Mouse (Mus musculus) lung, adult 10 weeks (tissue): ENCODE data around the gene Mapk8ip2. TPM values are rescaled to one million over a fixed set of nuclear protein-coding genes. Genes with fewer than 3 reads are reported as not detected.

Experiments used
- polyA plus RNA-seq: library from polyadenylated mRNA; stranded (reverse); fragments of 350-450 nt; fragmentation: Illumina TruSeq; extraction: RNeasy Lipid Tissue Mini Kit (QIAGEN cat#74804); gene quantifications from one replicate; pipeline ENCODE4 v1.2.3, GENCODE M21; 2014; ENCODE audit warnings: low read depth, low replicate concordance; ENCODE audit not compliant: insufficient read depth

The Mapk8ip2 gene
- polyA plus RNA-seq, result not detected

DNA sequence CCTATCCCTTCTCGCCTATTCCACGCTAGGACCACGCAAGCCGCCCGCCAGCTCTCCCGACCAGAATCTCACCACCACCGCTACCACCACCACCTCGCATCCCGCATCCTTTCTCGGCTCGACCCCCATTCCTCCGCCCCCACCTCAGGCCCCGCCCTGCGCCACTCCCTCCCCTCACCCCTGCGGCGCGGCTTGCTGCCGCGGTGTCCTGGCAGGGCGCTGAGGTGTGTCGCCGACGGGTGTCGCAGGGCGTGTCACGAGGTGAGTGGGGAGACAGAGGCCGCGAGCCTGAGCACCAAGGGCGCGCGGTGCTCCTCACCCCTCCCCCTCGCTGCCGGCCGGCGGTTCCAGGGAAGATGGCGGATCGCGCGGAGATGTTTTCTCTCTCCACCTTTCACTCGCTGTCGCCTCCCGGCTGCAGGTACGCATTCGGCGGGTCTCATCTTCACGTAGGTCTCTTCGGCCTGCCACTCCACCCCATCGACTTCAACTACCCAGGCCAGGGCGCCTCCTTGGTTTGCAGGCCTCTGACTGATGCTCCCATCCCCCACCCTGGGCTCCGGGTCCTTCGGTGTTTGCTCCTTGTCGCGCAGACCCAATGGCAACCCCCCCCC, at the start of gene Mapk8ip2:
Gene Mapk8ip2, plus strand, starts transcription at position 49 of the 614 bp plus-strand sequence.

DNA sequence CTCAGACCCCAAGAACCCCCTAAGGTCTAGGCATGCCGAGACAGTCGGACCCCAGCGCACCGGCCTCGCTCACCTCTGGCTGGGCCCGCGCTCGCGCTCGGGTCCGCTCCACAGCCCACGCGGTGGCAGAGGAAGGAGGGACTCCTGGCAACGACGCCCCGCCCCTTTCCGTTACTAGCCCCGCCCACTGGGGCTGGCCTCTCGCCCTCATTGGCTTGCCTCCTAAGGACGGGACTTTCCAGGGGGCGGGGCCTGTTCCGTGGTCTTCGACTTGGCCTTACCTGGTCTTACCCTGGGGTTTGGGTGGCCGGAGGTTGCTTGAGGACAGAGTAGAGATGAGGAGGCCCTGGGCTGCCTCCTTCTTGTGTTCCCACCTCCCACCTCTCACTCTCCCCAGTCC, 43.6 kb upstream of the Mapk8ip2 start, which contains the start of gene Syce3:
Gene Syce3, minus strand, starts transcription at position 386 of the 400 bp plus-strand sequence.

DNA sequence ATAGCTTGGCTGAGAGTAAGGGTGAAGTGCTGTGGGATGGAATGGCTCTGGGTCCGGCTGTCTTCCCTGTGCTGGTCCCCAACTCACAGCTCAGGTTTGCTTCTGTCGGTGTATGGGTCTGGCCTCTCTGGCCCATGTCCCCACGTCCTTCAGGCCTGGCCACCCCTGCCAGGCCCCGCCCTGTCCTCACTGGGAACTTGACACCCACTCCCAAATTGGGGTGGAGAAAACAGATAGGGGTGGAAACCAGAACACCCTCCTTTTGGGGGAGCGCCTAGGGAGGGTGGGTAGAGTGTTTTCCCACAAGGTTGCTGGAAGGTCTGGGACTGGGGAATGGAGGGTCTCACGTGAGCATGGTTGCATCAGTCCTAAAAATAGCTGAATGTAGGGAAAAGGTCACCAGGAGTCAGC, 28.0 kb upstream of the Mapk8ip2 start, which contains the start of gene Cpt1b:
Gene Cpt1b, minus strand, starts transcription at position 153 of the 411 bp plus-strand sequence.

DNA sequence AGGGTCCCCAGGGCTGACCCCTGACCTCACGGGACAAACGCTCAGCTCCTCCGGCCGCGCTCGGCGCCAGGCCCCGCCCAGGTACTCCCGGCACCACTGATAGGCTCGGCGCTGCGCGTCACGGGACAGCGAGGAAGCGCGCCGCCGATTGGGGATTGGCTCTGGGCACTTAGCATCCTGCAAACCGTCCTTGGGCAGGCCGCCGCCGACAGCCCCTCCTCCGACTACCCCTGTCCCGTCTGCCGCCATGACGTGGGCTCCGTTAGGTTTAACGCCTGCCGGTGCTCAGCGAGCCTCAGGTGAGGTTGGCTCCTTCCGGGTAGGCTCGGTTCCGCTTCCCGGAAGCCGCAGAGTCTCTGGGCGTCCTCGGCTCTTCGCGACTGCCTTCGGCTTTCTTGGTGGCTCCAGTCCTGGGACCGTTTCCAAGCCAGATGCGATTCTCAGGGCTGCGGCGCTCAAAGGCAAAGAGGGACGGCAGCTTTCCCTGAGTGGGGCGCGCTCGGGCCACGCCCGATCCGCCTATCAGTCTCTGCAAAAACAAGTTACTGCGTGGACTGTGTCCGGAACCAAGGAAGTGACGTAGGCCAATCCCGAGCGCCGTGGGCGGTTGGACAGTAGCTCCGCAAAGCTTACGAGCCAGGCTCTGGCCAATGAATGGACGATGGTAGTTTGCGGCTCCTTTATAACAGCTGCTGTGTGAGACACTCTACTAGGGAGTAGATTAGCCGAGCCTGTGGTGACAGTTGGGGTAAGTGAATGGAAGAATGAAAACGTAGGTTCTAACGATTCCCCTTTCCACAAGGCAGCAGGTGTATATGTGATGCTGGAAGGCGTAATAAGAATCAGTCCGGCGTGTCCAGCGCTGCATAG, 24.1 kb upstream of the Mapk8ip2 start, which contains the start of the genes C730034F03Rik, Gm44502 and Chkb:
Gene C730034F03Rik, plus strand, starts transcription at position 238 of the 870 bp plus-strand sequence.
Gene Gm44502, minus strand, starts transcription at position 345 of the 870 bp plus-strand sequence.
Gene Chkb, minus strand, starts transcription at position 557 of the 870 bp plus-strand sequence.

DNA sequence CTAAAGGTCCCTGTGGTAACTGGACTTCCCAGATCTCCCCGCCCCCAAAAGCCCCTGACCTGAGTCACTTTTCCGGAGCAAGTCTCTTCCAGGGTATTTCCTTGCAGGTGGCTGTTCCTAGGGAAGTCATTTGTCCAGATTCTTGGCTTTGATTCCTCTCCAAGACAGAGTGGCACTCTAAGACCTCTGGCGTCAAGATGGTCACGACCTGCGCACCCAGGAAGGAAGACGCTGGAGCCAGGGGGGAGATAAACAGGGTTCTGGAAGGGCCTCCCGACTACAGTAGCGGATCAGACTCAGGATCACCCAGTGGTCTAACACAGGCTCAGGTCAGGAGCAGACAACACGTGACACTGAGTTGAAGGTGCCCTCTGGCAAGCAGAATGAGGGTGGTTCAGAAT, 23.4 kb downstream of the Mapk8ip2 start, which contains the start of gene Arsa:
Gene Arsa, minus strand, starts transcription at position 335 of the 401 bp plus-strand sequence.

DNA sequence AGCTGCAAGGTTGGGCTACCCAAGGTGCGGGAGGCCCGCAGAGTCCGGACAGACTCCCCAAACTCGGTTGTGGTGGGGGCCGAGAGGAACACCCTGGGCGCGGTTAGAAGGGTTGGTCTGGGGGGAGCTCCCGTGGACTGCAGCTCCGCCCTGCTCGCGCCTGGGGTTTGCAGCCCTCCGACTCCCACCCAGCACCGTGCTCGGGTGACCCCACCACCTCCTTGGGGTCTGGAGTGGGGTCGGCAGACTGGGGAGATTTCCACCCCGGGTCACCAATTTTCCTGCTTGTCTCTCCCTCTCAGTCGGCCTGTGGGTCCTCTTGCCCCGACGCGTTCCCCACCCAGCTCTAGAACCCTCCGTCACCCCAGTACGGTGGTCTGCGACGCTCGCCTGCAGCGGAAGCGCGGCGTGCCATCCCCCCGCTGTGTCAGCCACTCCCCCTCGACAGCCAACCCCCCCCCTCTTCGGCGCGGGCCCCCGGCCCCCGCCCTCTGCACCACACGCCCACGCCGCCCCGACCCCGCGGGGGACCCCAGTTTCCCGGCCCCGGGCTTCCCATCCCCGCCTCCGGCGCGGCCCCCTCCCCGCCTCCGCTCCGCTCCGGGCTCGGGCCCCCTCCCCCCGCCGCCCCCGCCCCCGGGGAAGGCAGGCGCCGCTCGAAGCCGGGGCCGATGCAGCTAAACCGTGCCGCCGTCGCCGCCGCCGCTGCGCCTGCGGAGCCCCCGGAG, 45.4 kb downstream of the Mapk8ip2 start, which contains the start of gene Shank3:
Gene Shank3, plus strand, starts transcription at position 663 of the 728 bp plus-strand sequence.

Other genes with a start within 250 kb of the Mapk8ip2 start
- 13.9 TPM for gene Ppp6r2, start 242.4 kb upstream of the Mapk8ip2 start, polyA plus RNA-seq
- 32.8 TPM for gene Sbf1, start 138.6 kb upstream of the Mapk8ip2 start, polyA plus RNA-seq
- gene Adm2, start 131.2 kb upstream of the Mapk8ip2 start, polyA plus RNA-seq, result not detected
- gene Miox, start 119.5 kb upstream of the Mapk8ip2 start, polyA plus RNA-seq, result not detected
- 23.1 TPM for gene Lmf2, start 98.3 kb upstream of the Mapk8ip2 start, polyA plus RNA-seq
- gene Ncaph2, start 98.2 kb upstream of the Mapk8ip2 start, polyA plus RNA-seq, result 62.3 TPM
- gene Sco2, start 80.1 kb upstream of the Mapk8ip2 start, polyA plus RNA-seq, result 18.5 TPM
- gene Tymp, start 76.9 kb upstream of the Mapk8ip2 start, polyA plus RNA-seq, result 3.3 TPM
- gene Odf3b, start 74.6 kb upstream of the Mapk8ip2 start, polyA plus RNA-seq, result 25.2 TPM
- not detected for gene Klhdc7b, start 69.0 kb upstream of the Mapk8ip2 start, polyA plus RNA-seq
- gene Syce3, start 43.4 kb upstream of the Mapk8ip2 start, polyA plus RNA-seq, result not detected
- gene Cpt1b, start 28.1 kb upstream of the Mapk8ip2 start, polyA plus RNA-seq, result 5.5 TPM
- gene C730034F03Rik, start 24.3 kb upstream of the Mapk8ip2 start, polyA plus RNA-seq, result 0.62 TPM
- 0.08 TPM for gene Gm44502, start 24.2 kb upstream of the Mapk8ip2 start, polyA plus RNA-seq
- gene Chkb, start 24.0 kb upstream of the Mapk8ip2 start, polyA plus RNA-seq, result 46.8 TPM
- 20.2 TPM for gene Arsa, start 23.5 kb downstream of the Mapk8ip2 start, polyA plus RNA-seq
- gene Shank3, start 45.7 kb downstream of the Mapk8ip2 start, polyA plus RNA-seq, result 16.7 TPM
- 0.23 TPM for gene Acr, start 114.4 kb downstream of the Mapk8ip2 start, polyA plus RNA-seq
- 14.7 TPM for gene Rabl2, start 138.0 kb downstream of the Mapk8ip2 start, polyA plus RNA-seq